Mouse (Mus musculus) cerebellum, adult 2 months (tissue): ENCODE measurements around the gene Lancl1. TPM values are rescaled to one million over a fixed set of nuclear protein-coding genes. Genes with fewer than 3 reads are reported as not detected.
A peak's percentile ranks its signal among the peaks of the same experiment; 100 is the strongest.

Source experiments
- DNase-seq, 2 experiments: peaks; one replicate each; pipeline ENCODE4 v3.0.0; 2021
- H3K27ac ChIP-seq: fragments of 200-500 bp; 2 replicates; pipeline ENCODE4 v1.5.1; 2012; ENCODE audit warnings: low read length, control low read depth, inconsistent platforms; ENCODE audit not compliant: insufficient read depth
- H3K27me3 ChIP-seq: fragments of 200-500 bp; 2 replicates; pipeline ENCODE4 v1.6.1; 2012; ENCODE audit warnings: inconsistent platforms, mild to moderate bottlenecking, low read length, moderate library complexity; ENCODE audit not compliant: control insufficient read depth, insufficient read depth
- H3K4me1 ChIP-seq: fragments of 200-500 bp; 2 replicates; pipeline ENCODE4 v1.6.1; 2011; ENCODE audit warnings: low read length; ENCODE audit not compliant: control insufficient read depth, insufficient read depth
- H3K4me3 ChIP-seq: fragments of 200-500 bp; replicated peaks from 2 replicates; pipeline ENCODE3; 2011; ENCODE audit warnings: mild to moderate bottlenecking, low read depth, low read length, control low read depth; ENCODE audit not compliant: insufficient read depth
- CTCF ChIP-seq: fragments of 200-500 bp; IDR thresholded peaks from 2 replicates; pipeline ENCODE4 v1.5.1; 2011; ENCODE audit warnings: low read depth, mild to moderate bottlenecking, control low read depth, low read length, moderate library complexity, borderline replicate concordance; ENCODE audit not compliant: insufficient read depth
- POLR2A ChIP-seq: fragments of 200-500 bp; IDR thresholded peaks from 2 replicates; pipeline ENCODE4 v1.6.1; 2011; ENCODE audit warnings: low read length, control low read depth, borderline replicate concordance; ENCODE audit not compliant: insufficient read depth
- WGBS: fragments of 180-500 bp; shearing (Covaris S2); methylation state at CpG from one replicate; pipeline ENCODE4 v1.1.7; 2018; 5-methylcytosine and 5-hydroxymethylcytosine counted together
- polyA plus RNA-seq: library from polyadenylated mRNA; depleted of rRNA; stranded (reverse); fragments of >200 nt; gene quantifications from 2 replicates; pipeline ENCODE4 v1.2.3, GENCODE M21; 2012

Gene Lancl1
- polyA plus RNA-seq, 1 experiment = 200 TPM

DNA sequence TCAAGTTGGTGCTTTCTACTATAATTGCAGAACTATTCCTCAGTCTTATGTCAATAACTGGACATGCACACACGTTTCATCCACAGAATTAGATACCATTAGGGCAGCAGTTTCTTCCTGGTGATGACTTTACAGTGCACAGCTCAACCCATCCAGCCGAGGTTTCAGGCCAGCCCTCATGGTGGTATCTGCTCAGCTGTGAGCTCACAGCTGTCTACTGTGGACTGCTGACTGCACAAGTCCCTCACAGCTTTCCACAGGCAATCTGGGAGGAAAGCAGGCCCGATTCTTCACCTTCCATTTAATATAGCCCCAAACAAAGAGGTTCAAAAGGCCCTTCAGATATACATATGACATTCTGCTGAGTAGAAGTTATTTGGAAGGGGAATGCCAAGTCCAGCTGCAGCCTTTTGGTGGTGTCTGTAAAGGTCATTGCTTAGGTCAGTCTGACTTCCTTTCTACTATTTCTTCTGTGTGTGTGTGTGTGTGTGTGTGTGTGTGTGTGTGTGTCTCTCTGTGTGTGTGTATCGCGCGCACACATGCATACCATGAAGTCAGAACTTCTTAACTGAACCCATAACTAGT is 11.7 kb downstream of the Lancl1 start:
- WGBS = 87% methylated on average over 6 of the region's 6 CpGs
- Histone ChIP-seq H3K4me1 (no peaks in the 10 kb centered on the region), H3K4me3 (no peak overlapping the region), H3K27me3 (no peaks in the 10 kb centered on the region), H3K27ac (no peak overlapping the region)
- no peak for TF ChIP-seq POLR2A
- TF ChIP-seq CTCF = no peak
- no peak for DNase-seq

DNA sequence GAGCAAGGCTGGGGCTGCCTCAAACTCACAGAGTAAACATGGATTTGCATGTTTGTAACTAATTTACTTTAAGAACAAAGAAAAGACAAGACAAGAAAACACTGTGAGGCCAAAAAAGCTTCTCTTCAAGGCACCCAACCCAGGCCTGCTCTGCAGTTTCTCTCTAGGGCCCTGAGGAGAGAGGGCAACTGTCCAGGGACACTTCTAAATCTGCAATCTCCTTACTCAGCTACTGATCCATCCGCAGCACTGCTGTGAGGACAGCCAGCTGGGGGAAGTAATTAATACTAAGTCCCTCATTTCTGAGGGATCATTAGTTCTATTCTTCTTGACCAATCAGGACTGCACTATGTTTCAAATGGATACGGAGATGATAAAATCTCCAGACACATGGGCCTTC is 12.5 kb downstream of the Lancl1 start:
- no peak overlapping the region for H3K27ac ChIP-seq
- WGBS = 68% methylated on average over 2 of the region's 2 CpGs
- no peaks in the 10 kb centered on the region for H3K27me3 ChIP-seq
- DNase-seq = no peak
- no peak overlapping the region for H3K4me3 ChIP-seq
- no peaks in the 10 kb centered on the region for H3K4me1 ChIP-seq
- TF ChIP-seq POLR2A (no peak), CTCF (no peak)

DNA sequence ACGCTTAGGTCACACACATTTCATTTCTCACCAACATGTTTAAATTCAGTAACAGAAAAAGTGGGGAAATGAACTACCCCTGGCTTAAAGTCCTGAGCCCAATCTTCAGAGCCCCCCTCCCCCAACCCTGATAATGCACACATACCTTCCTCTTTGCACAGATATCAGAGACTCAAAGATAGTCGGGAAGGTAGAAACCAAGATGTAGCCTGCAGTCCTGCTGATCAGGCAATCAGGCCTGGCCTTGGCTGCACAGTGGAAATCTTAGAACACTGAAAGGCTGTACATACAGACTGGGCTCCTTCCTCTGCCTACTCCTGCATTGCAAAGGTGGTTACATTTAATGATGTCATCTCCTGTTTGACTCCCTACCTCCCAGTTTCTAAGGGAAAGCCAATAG is 15.9 kb downstream of the Lancl1 start:
- no peak overlapping the region for H3K27ac ChIP-seq
- DNase-seq = no peak
- no peak overlapping the region for H3K4me3 ChIP-seq
- WGBS = 92% methylated on average over 2 of the region's 2 CpGs
- TF ChIP-seq CTCF (no peak), POLR2A (no peak)
- H3K27me3 ChIP-seq = no peaks in the 10 kb centered on the region
- H3K4me1 ChIP-seq = no peaks in the 10 kb centered on the region

DNA sequence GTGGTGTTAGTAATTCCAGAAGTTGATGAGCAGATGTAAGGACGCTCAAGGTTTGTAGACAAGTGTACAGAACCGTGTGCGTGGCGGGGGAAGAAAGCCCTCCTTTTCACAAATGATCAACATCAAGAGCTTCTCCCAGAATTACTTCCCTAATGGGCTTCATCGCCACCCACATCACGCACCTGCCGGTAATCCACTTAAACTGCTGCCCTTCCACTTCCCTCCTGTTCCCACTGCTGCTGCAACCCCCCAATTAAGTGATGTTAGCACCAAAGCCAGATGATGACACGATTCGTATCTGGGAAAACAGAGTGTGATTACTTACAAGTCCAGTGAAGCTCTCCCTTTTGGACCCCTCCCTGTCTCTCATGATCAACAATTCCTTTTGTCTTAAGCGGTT is 16.6 kb downstream of the Lancl1 start:
- TF ChIP-seq CTCF = no peak
- Histone ChIP-seq H3K4me1 (no peaks in the 10 kb centered on the region), H3K27me3 (no peaks in the 10 kb centered on the region), H3K4me3 (no peak overlapping the region), H3K27ac (no peak overlapping the region)
- 85% methylated on average over 10 of the region's 10 CpGs for WGBS
- DNase-seq = no peak

DNA sequence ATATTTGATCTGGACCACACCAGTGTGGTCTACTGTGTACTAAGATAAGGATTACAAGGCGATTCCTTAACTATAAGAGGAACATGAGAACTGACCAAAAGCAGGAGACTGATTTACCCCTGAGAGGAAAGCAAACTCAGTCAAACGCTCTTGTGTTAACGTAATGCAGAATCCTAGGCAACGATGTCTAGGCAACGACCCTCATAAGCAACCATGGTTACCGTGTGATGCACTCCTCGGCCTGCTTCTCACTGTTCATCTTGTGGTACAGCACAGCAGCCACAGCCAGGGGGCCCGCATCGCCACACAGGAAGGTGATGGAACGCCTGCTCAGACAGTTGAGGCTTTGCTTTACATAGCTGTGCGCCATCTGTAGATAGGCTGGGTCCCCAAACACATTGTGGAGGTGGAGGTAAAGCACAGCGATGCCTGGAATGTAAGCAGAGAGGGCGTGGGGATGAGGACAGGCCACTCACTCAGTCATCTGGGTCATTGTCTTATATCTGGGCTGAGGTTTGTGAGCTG is 18.0 kb downstream of the Lancl1 start:
- no peak for TF ChIP-seq POLR2A
- no peak for TF ChIP-seq CTCF
- WGBS = 73% methylated on average over 13 of the region's 13 CpGs
- Histone ChIP-seq H3K4me1 (no peaks in the 10 kb centered on the region), H3K27me3 (no peaks in the 10 kb centered on the region), H3K27ac (no peak overlapping the region), H3K4me3 (no peak overlapping the region)
- no peak for DNase-seq

DNA sequence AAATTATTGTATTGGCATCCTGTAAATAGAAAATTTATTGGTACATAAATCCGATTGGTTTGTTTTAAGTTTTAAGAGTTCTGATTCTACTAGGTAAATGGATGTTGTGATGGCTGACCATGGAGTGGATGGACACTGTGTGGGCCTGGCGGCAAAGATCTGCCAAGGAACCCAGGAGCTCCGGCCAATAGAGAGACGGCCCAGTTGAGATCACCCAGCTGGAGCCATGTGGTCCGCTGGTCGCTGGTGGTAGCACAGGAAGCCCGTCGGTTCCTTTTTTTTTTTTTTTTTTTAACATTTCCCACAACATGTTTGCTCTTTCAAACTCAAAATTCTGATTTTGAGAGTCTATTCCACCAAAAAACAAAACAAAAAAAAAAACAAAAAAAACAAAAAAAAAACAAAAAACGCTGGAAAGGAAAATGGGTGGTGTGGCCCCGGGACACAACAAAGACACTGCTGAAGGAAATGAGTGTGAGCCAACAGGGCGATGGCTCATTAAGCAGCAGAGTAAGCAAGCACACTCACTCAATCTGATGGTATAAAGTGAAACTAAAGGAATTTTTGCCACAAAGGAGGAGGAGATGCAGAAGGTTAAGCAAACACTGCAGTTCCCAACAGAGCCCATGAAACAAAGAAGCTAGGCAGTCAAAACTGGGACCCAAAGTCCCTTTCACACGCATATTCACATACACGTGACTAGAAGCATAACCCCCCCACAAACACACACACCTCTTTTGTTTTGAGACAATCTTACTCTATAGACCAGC is 21.4 kb downstream of the Lancl1 start:
- no peaks in the 10 kb centered on the region for H3K4me1 ChIP-seq
- WGBS = 87% methylated on average over 13 of the region's 13 CpGs
- H3K27ac ChIP-seq = no peak overlapping the region
- no peaks in the 10 kb centered on the region for H3K27me3 ChIP-seq
- no peak overlapping the region for H3K4me3 ChIP-seq
- no peak for DNase-seq
- TF ChIP-seq POLR2A = no peak
- no peak for TF ChIP-seq CTCF

DNA sequence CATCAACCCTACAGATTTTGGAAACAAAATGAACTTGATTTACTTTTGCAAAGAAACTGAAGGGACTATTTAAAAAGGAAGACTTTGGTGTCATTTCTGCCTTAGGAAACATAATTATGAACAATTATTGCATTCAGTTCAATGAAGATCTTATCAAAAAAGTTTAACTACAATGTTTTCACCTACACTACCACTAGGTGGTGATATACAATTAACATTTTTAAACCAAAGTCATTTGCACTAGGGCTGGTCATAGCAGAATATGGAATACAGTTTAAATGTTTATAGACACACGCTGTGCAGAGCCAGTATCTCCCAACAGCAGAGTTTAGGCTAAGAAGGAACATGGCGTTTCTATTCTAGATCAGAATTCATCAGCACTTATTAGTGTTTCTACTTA is 24.5 kb downstream of the Lancl1 start:
- no peaks in the 10 kb centered on the region for H3K27me3 ChIP-seq
- TF ChIP-seq CTCF = no peak
- H3K4me3 ChIP-seq = no peak overlapping the region
- no peak for DNase-seq
- no peaks in the 10 kb centered on the region; the same call in 1 of the 2 replicates for H3K4me1 ChIP-seq
- WGBS = 69% methylated on average over 2 of the region's 2 CpGs
- no peak overlapping the region for H3K27ac ChIP-seq

DNA sequence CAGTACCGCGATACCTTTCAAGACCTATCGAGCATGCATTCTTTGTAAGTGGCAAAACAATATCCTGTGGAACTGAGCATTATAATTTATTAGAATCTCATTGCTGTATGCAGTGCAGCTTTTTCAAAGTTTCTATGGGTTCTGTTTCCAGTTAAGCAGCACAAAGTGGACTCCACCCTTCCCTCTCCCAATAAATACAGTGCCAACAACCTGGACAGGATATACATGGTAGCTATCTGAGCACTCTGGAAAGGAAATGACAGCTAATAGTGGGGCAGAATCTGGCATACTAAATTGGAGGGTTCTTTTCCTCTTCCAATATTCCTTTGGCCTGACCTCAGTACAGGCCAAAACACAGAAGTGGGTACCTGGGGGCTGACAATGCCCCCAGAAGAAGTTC is 28.2 kb downstream of the Lancl1 start:
- H3K4me1 ChIP-seq = no peaks in the 10 kb centered on the region; the same call in 1 of the 2 replicates
- no peak overlapping the region for H3K4me3 ChIP-seq
- no peaks in the 10 kb centered on the region for H3K27me3 ChIP-seq
- no peak for DNase-seq
- WGBS = 99% methylated on average over 3 of the region's 3 CpGs
- no peak overlapping the region for H3K27ac ChIP-seq
- no peak for TF ChIP-seq POLR2A
- no peak for TF ChIP-seq CTCF

DNA sequence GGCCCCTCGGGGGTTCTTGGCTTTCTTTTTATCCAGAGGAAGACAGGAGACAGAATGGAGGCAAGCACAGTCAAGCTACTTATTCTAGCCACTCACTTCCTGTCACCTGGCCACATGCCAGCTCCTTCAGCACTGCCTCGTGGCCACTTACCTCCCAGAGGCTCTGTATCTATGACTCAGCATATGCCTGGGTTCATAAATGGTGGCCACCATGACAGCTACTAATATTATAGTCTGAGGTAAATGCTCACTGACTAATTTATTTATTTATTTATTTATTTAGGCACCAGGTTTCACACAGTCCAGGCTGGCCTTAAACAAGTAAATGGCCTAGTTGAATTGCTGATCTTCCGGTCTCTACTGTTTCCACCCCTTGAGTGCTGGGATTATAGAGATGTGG is 35.0 kb downstream of the Lancl1 start:
- peak in 1 of 2 experiments; percentile 9 for DNase-seq
- H3K4me3 ChIP-seq = no peak overlapping the region
- TF ChIP-seq POLR2A (no peak), CTCF (no peak)
- WGBS = 47% methylated on average over 3 of the region's 3 CpGs
- H3K27me3 ChIP-seq = no peaks in the 10 kb centered on the region
- H3K27ac ChIP-seq = no peak overlapping the region
- H3K4me1 ChIP-seq = no peaks in the 10 kb centered on the region
